Mouse (Mus musculus) thymus, adult 2 months (tissue): Measurements from ENCODE around the gene Paxip1.

Source experiments
- CTCF ChIP-seq: fragments of 200-500 bp; IDR thresholded peaks from 2 replicates; pipeline ENCODE4 v1.5.1; 2012; ENCODE audit warnings: mild to moderate bottlenecking, control low read depth, low read length, moderate library complexity, borderline replicate concordance; ENCODE audit not compliant: control insufficient read depth, poor library complexity, insufficient read depth; ENCODE audit errors: extremely low read depth
- POLR2A ChIP-seq: fragments of 200-500 bp; IDR thresholded peaks from 2 replicates; pipeline ENCODE4 v1.6.1; 2012; ENCODE audit warnings: mild to moderate bottlenecking, low read length, control low read depth, moderate library complexity; ENCODE audit not compliant: control insufficient read depth, poor library complexity, insufficient read depth; ENCODE audit errors: extremely low read depth

DNA sequence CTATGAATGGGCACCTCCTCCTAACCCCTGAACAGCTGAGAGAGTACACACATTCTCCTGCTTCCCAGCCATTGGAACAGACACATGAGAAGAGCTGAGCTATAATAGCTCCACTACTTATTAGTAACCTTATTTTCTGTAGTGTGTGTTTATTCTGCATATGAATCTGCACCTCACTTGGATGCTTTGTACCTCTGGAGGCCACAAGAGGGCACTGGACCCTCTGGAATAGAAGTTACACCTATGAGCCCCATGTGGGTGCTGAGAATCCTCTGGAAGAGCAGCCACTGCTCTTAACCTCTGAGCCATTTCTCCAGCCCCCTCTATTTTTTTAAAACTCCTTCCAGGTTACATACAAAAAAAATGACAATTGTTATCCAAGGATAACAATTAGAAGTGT lies 86.5 kb downstream of the Paxip1 start:
- TF ChIP-seq POLR2A = no peak
- no peak for TF ChIP-seq CTCF
